Mouse (Mus musculus): ENCODE data around the gene Cdc42se1. TPM values are rescaled to one million over a fixed set of nuclear protein-coding genes. Genes with fewer than 3 reads are reported as not detected.
"Not testable (repeated sequence)": the region's sequence is repeated elsewhere in the genome, so short reads cannot be mapped to it uniquely, and the experiment has no call there.

Gene Cdc42se1
- polyA plus RNA-seq, 1 experiment from 2014 or later = 111 TPM

GRCm38 (mm10) chr3:95203880-95204279 is 24.7 kb upstream of the Cdc42se1 start:
- WGBS = 89% methylated on average over 6 of the region's 6 CpGs
- Histone ChIP-seq H3K4me3 (no peak overlapping the region), H3K36me3 (peaks cover 80% of the 10 kb centered on the region), H3K4me2 (no peak overlapping the region), H3K9me3 (no peaks in the 10 kb centered on the region), H3K9ac (no peak overlapping the region), H3K4me1 (no peaks in the 10 kb centered on the region), H3K27ac (no peak overlapping the region), H3K27me3 (no peaks in the 10 kb centered on the region)
- no peak for ATAC-seq (ENCODE audit: borderline replicate concordance, extremely low read depth, low FRiP score, low TSS enrichment)

GRCm38 (mm10) chr3:95208286-95208685 is 20.2 kb upstream of the Cdc42se1 start:
- 84% methylated on average over 4 of the region's 4 CpGs for WGBS

GRCm38 (mm10) chr3:95210585-95210984 is 17.9 kb upstream of the Cdc42se1 start:
- no peaks in the 10 kb centered on the region for H3K27me3 ChIP-seq
- no peak overlapping the region for H3K9ac ChIP-seq
- no peak overlapping the region for H3K27ac ChIP-seq
- no peak overlapping the region for H3K4me3 ChIP-seq
- H3K4me2 ChIP-seq = no peak overlapping the region
- WGBS = 87% methylated on average over 2 of the region's 2 CpGs
- H3K9me3 ChIP-seq = no peaks in the 10 kb centered on the region
- no peak for ATAC-seq (ENCODE audit: borderline replicate concordance, extremely low read depth, low FRiP score, low TSS enrichment)
- peaks cover 37% of the 10 kb centered on the region for H3K36me3 ChIP-seq
- H3K4me1 ChIP-seq = no peaks in the 10 kb centered on the region

More at GRCm38 (mm10) chr3:95208286-95208685, 20.2 kb upstream of the Cdc42se1 start:
- Histone ChIP-seq H3K9ac (no peak overlapping the region), H3K27ac (no peak overlapping the region), H3K4me3 (no peak overlapping the region), H3K9me3 (no peaks in the 10 kb centered on the region), H3K4me1 (no peaks in the 10 kb centered on the region), H3K36me3 (peaks cover 50% of the 10 kb centered on the region), H3K27me3 (no peaks in the 10 kb centered on the region), H3K4me2 (no peak overlapping the region)
- no peak for ATAC-seq (ENCODE audit: borderline replicate concordance, extremely low read depth, low FRiP score, low TSS enrichment)

- H3K4me2 ChIP-seq; H3K4me3 ChIP-seq; ATAC-seq (ENCODE audit: borderline replicate concordance, extremely low read depth, low FRiP score, low TSS enrichment); H3K9me3 ChIP-seq; H3K27ac ChIP-seq; H3K9ac ChIP-seq; H3K4me1 ChIP-seq; H3K27me3 ChIP-seq: not testable (repeated sequence)
- peaks cover 23% of the 10 kb centered on the region for H3K36me3 ChIP-seq
- 95% methylated on average over 7 of the region's 10 CpGs for WGBS
Measured at GRCm38 (mm10) chr3:95212889-95213608, 15.5 kb upstream of the Cdc42se1 start.

- Histone ChIP-seq H3K27me3 (no peaks in the 10 kb centered on the region), H3K4me1 (peaks cover 14% of the 10 kb centered on the region), H3K4me2 (no peak overlapping the region), H3K9me3 (no peaks in the 10 kb centered on the region), H3K27ac (no peak overlapping the region), H3K4me3 (no peak overlapping the region), H3K36me3 (peaks cover 21% of the 10 kb centered on the region), H3K9ac (no peak overlapping the region)
- ATAC-seq (ENCODE audit: borderline replicate concordance, extremely low read depth, low FRiP score, low TSS enrichment) = no peak
- 91% methylated on average over 1 of the region's 1 CpGs for WGBS
Measured at GRCm38 (mm10) chr3:95213609-95213975, 14.9 kb upstream of the Cdc42se1 start.

GRCm38 (mm10) chr3:95216655-95217254 is 11.8 kb upstream of the Cdc42se1 start:
- ATAC-seq (ENCODE audit: borderline replicate concordance, extremely low read depth, low FRiP score, low TSS enrichment) = no peak
- H3K27me3 ChIP-seq = no peaks in the 10 kb centered on the region
- H3K4me3 ChIP-seq = peak overlapping the region; percentile 63
- peak overlapping the region; percentile 98 for H3K27ac ChIP-seq
- WGBS = 8% methylated on average over 4 of the region's 4 CpGs
- H3K9ac ChIP-seq = peak overlapping the region; percentile 49
- H3K36me3 ChIP-seq = peaks cover 26% of the 10 kb centered on the region
- H3K4me2 ChIP-seq = peak overlapping the region; percentile 63
- no peaks in the 10 kb centered on the region for H3K9me3 ChIP-seq
- peaks cover 16% of the 10 kb centered on the region for H3K4me1 ChIP-seq

GRCm38 (mm10) chr3:95217255-95218134 is 11.0 kb upstream of the Cdc42se1 start, which contains the start of gene Gabpb2:
TSS of gene Gabpb2 (minus strand) at chr3:95217916.
- peak within 1 kb of the TSS; percentile 98 for H3K27ac ChIP-seq
- H3K4me2 ChIP-seq = peak within 1 kb of the TSS; percentile 63
- peaks cover 30% of the 10 kb centered on the region for H3K36me3 ChIP-seq
- peak within 1 kb of the TSS; percentile 73 for H3K9ac ChIP-seq
- WGBS = under 1% methylated on average over 56 of the region's 56 CpGs
- H3K4me3 ChIP-seq = peak within 1 kb of the TSS; percentile 63
- peaks cover 16% of the 10 kb centered on the region for H3K4me1 ChIP-seq
- peak; percentile 94 for ATAC-seq (ENCODE audit: borderline replicate concordance, extremely low read depth, low FRiP score, low TSS enrichment)
- no peaks in the 10 kb centered on the region for H3K27me3 ChIP-seq
- no peaks in the 10 kb centered on the region for H3K9me3 ChIP-seq

- no peak for ATAC-seq (ENCODE audit: borderline replicate concordance, extremely low read depth, low FRiP score, low TSS enrichment)
- H3K27ac ChIP-seq = peak overlapping the region; percentile 98
- peaks cover 16% of the 10 kb centered on the region for H3K4me1 ChIP-seq
- peak overlapping the region; percentile 63 for H3K4me2 ChIP-seq
- WGBS = 73% methylated on average over 6 of the region's 6 CpGs
- H3K36me3 ChIP-seq = peaks cover 39% of the 10 kb centered on the region
- peak overlapping the region; percentile 63 for H3K4me3 ChIP-seq
- no peaks in the 10 kb centered on the region for H3K27me3 ChIP-seq
- peak overlapping the region; percentile 73; the same call in 1 of the 2 replicates for H3K9ac ChIP-seq
- H3K9me3 ChIP-seq = no peaks in the 10 kb centered on the region
Measured at GRCm38 (mm10) chr3:95218466-95219137, 9.9 kb upstream of the Cdc42se1 start.

GRCm38 (mm10) chr3:95223041-95223440 is 5.5 kb upstream of the Cdc42se1 start:
- no peak overlapping the region for H3K4me2 ChIP-seq
- no peak overlapping the region for H3K9ac ChIP-seq
- H3K9me3 ChIP-seq = no peaks in the 10 kb centered on the region
- no peak overlapping the region for H3K4me3 ChIP-seq
- WGBS = 96% methylated on average over 2 of the region's 2 CpGs
- peaks cover 39% of the 10 kb centered on the region for H3K36me3 ChIP-seq
- peaks cover 21% of the 10 kb centered on the region for H3K4me1 ChIP-seq
- no peak overlapping the region for H3K27ac ChIP-seq
- no peaks in the 10 kb centered on the region for H3K27me3 ChIP-seq
- ATAC-seq (ENCODE audit: borderline replicate concordance, extremely low read depth, low FRiP score, low TSS enrichment) = no peak

- Histone ChIP-seq H3K4me2 (no peak overlapping the region), H3K4me1 (peaks cover 15% of the 10 kb centered on the region), H3K27me3 (no peaks in the 10 kb centered on the region), H3K4me3 (no peak overlapping the region), H3K9me3 (no peaks in the 10 kb centered on the region), H3K27ac (no peak overlapping the region), H3K9ac (no peak overlapping the region), H3K36me3 (peaks cover 37% of the 10 kb centered on the region)
- ATAC-seq (ENCODE audit: borderline replicate concordance, extremely low read depth, low FRiP score, low TSS enrichment) = no peak
- 37% methylated on average over 6 of the region's 6 CpGs for WGBS
Measured at GRCm38 (mm10) chr3:95224295-95224694, 4.2 kb upstream of the Cdc42se1 start.

GRCm38 (mm10) chr3:95227214-95227613 is 1.3 kb upstream of the Cdc42se1 start:
- peaks cover 33% of the 10 kb centered on the region for H3K4me1 ChIP-seq
- H3K27ac ChIP-seq = peak overlapping the region; percentile 98
- H3K4me2 ChIP-seq = peak overlapping the region; percentile 86
- WGBS = 6% methylated on average over 1 of the region's 1 CpGs
- no peak for ATAC-seq (ENCODE audit: borderline replicate concordance, extremely low read depth, low FRiP score, low TSS enrichment)
- H3K9ac ChIP-seq = peak overlapping the region; percentile 96
- no peaks in the 10 kb centered on the region for H3K9me3 ChIP-seq
- peak overlapping the region; percentile 88 for H3K4me3 ChIP-seq
- peaks cover 29% of the 10 kb centered on the region for H3K36me3 ChIP-seq
- H3K27me3 ChIP-seq = no peaks in the 10 kb centered on the region

All from lung, embryonic 15.5 days (tissue).